9 mouse cellular contexts compared by ENCODE assay signal in the genomic region with DNA sequence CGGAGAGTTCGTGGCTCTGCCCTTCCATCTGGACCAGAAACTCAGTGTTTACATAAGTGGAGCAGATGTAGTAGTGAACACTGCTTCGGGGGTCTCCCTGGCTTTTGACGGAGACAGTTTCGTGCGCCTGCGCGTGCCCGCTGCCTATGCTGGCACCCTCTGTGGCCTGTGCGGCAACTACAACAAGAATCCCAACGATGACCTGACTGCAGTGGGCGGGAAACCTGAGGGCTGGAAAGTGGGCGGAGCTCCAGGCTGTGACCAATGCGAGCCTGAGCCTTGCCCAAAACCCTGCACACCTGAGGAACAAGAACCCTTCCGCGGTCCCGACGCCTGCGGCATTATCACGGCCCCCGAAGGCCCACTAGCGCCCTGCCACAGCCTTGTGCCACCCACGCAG. TPM values are rescaled to one million over a fixed set of nuclear protein-coding genes. Genes with fewer than 3 reads are reported as not detected.
A peak's percentile ranks its signal among the peaks of the same experiment; 100 is the strongest.
DNase-seq lines count a peak whose midpoint lies in the region; ATAC-seq and TF ChIP-seq lines count a peak whose summit lies in the region.
"Had no signal": no experiment of that assay in that cellular context is flagged by ENCODE, and none has a peak within 500 bp of the region (broad histone marks: within the 10 kb centered on the region; RNA-seq: fewer than 3 reads in every experiment).

No protein-coding gene starts in this region.

- no peak overlapping the region for H3K4me3 ChIP-seq in heart, adult 2 months
- H3K4me3 ChIP-seq in hindbrain, embryonic 16.5 days (ENCODE audit: low read length) = peak overlapping the region; percentile 32
- H3K4me3 ChIP-seq in liver, embryonic 13.5 days (replicated peaks) = no peak overlapping the region; the same call in 1 of the 2 replicates
- H3K4me3 ChIP-seq in olfactory bulb, adult 2 months (ENCODE audit: insufficient read depth, low read depth, low read length) = 0 out of 2 replicates have a peak overlapping the region, but pooled peaks have one; percentile 19

- H3K9me3 ChIP-seq in hindbrain, embryonic 16.5 days (ENCODE audit: control insufficient read depth, low read length) = 0 out of 2 replicates have a peak, but pooled peaks cover 2% of the 10 kb centered on the region
- no peaks in the 10 kb centered on the region for H3K9me3 ChIP-seq in liver, embryonic 13.5 days (replicated peaks)

- no peak overlapping the region for H3K9ac ChIP-seq in heart, adult 2 months (ENCODE audit: low read depth, low read length)
- H3K9ac ChIP-seq in hindbrain, embryonic 16.5 days (ENCODE audit: low read depth, low read length) = peak overlapping the region; percentile 43
- H3K9ac ChIP-seq in liver, embryonic 13.5 days = no peak overlapping the region

- no peaks in the 10 kb centered on the region for H3K79me2 ChIP-seq in heart, adult 2 months (replicated peaks; ENCODE audit: control insufficient read depth, insufficient read depth, low read length)

- peak; percentile 71 for DNase-seq in heart, adult 11 months
- DNase-seq in heart, adult 2 months = no peak
- peak; percentile 36 for DNase-seq in embryo, embryonic 9.5 days (ENCODE audit: extremely low spot score)
- no peak for DNase-seq in liver, embryonic 13.5 days
- DNase-seq in gastrocnemius, adult 18-20 months (ENCODE audit: low spot score) = no peak
- DNase-seq in left cerebral cortex, adult 9 months (ENCODE audit: low spot score in 2 of 2) = no peak

- H3K27ac ChIP-seq in heart, adult 2 months = no peak overlapping the region
- no peak overlapping the region for H3K27ac ChIP-seq in hindbrain, embryonic 16.5 days (ENCODE audit: low read depth, low read length)
- H3K27ac ChIP-seq in liver, embryonic 13.5 days = no peak overlapping the region
- no peak overlapping the region for H3K27ac ChIP-seq in olfactory bulb, adult 2 months (ENCODE audit: insufficient read depth, low read depth, low read length)

- WGBS in heart, adult 2 months = 11% methylated on average over 23 of the region's 23 CpGs
- WGBS in hindbrain, embryonic 16.5 days = 9% methylated on average over 23 of the region's 23 CpGs
- WGBS in liver, embryonic 13.5 days (ENCODE audit: insufficient replicate concordance) = 7% methylated on average over 23 of the region's 23 CpGs
- WGBS in olfactory bulb, adult 2 months = 7% methylated on average over 23 of the region's 23 CpGs

- H3K36me3 ChIP-seq in heart, adult 2 months (ENCODE audit: control insufficient read depth, insufficient read depth, low read length) = no peaks in the 10 kb centered on the region
- H3K36me3 ChIP-seq in hindbrain, embryonic 16.5 days (ENCODE audit: control insufficient read depth, insufficient read depth, low read length) = no peaks in the 10 kb centered on the region
- H3K36me3 ChIP-seq in liver, embryonic 13.5 days = no peaks in the 10 kb centered on the region

- H3K4me2 ChIP-seq in hindbrain, embryonic 16.5 days (ENCODE audit: low read length) = peak overlapping the region; percentile 61
- H3K4me2 ChIP-seq in liver, embryonic 13.5 days = 0 out of 2 replicates have a peak overlapping the region, but pooled peaks have one; percentile 6

- TF ChIP-seq POLR2A in heart, adult 2 months (IDR thresholded peaks at IDR 0.05; ENCODE audit: insufficient read depth, low read depth, low read length) = no peak
- no peak for TF ChIP-seq POLR2A in olfactory bulb, adult 2 months (IDR thresholded peaks at IDR 0.05; ENCODE audit: insufficient read depth, low read depth, low read length)

- H3K27me3 ChIP-seq in heart, adult 2 months (ENCODE audit: control insufficient read depth, insufficient read depth, low read length) = no peaks in the 10 kb centered on the region
- no peaks in the 10 kb centered on the region for H3K27me3 ChIP-seq in hindbrain, embryonic 16.5 days (replicated peaks; ENCODE audit: control insufficient read depth, insufficient read depth, low read length)
- H3K27me3 ChIP-seq in liver, embryonic 13.5 days = peaks cover 11% of the 10 kb centered on the region; the same call in 1 of the 2 replicates

- no peak for TF ChIP-seq CTCF in heart, adult 2 months (IDR thresholded peaks at IDR 0.05)
- TF ChIP-seq CTCF in olfactory bulb, adult 2 months (IDR thresholded peaks at IDR 0.05; ENCODE audit: insufficient read depth, low read depth, low read length) = 0 out of 2 replicates have a peak, but pooled peaks have one; percentile 18

- intact Hi-C loops in heart, adult 2 months (cut with DNase I) = no loop called here

- TF ChIP-seq EP300 in heart, adult 2 months (IDR thresholded peaks at IDR 0.05; ENCODE audit: insufficient read depth, low read depth, low read length) = no peak

- H3K4me1 ChIP-seq in heart, adult 2 months (ENCODE audit: control insufficient read depth, insufficient read depth, low read length) = no peaks in the 10 kb centered on the region
- no peaks in the 10 kb centered on the region for H3K4me1 ChIP-seq in hindbrain, embryonic 16.5 days (ENCODE audit: control insufficient read depth, insufficient read depth, low read depth, low read length)
- H3K4me1 ChIP-seq in liver, embryonic 13.5 days (replicated peaks) = no peaks in the 10 kb centered on the region
- H3K4me1 ChIP-seq in olfactory bulb, adult 2 months (ENCODE audit: control insufficient read depth, insufficient read depth, low read length) = peaks cover 6% of the 10 kb centered on the region; the same call in 1 of the 2 replicates

- ATAC-seq in hindbrain, embryonic 16.5 days = peak; percentile 93
- ATAC-seq in liver, embryonic 13.5 days (ENCODE audit: low read depth) = no peak

RNA-seq across cellular contexts. Expression of gene 9530053A07Rik, which starts 24.6 kb away (rescaled TPM):
- total RNA-seq in heart, adult 2 months (2021) = not detected
- 0.08 TPM in 1 of 2 replicates, not detected in the other for polyA plus RNA-seq in heart, adult 2 months (2012; rRNA removed)
- 0.10 and 0.13 TPM in 2 replicates for polyA plus RNA-seq in hindbrain, embryonic 16.5 days (2015; fragmentation: Nextera tagmentation; extraction: Ambion mirVana)
- polyA plus RNA-seq in liver, embryonic 13.5 days (2015; fragmentation: Nextera tagmentation; extraction: Ambion mirVana) = not detected in 2 replicates
- not detected in 2 replicates for polyA plus RNA-seq in olfactory bulb, adult 2 months (2012; ENCODE audit: insufficient read depth, insufficient read length, low replicate concordance, missing spikeins)
- not detected for total RNA-seq in gastrocnemius, adult 18-20 months (2021)
- polyA plus RNA-seq: spleen, adult 2 months had no signal

RNA-seq across cellular contexts. Expression of gene Fcgbp, which starts 33.6 kb away (rescaled TPM):
- under 1 TPM in 1 of 2 experiments, not detected in 1; 0.26 TPM for total RNA-seq in heart, adult 2 months (2021)
- 0.12 and 1.0 TPM in 2 replicates for polyA plus RNA-seq in heart, adult 2 months (2012; rRNA removed)
- 0.71 and 1.0 TPM in 2 replicates for polyA plus RNA-seq in hindbrain, embryonic 16.5 days (2015; fragmentation: Nextera tagmentation; extraction: Ambion mirVana)
- 0.05 and 0.10 TPM in 2 replicates for polyA plus RNA-seq in liver, embryonic 13.5 days (2015; fragmentation: Nextera tagmentation; extraction: Ambion mirVana)
- not detected in 2 replicates for polyA plus RNA-seq in olfactory bulb, adult 2 months (2012; ENCODE audit: insufficient read depth, insufficient read length, low replicate concordance, missing spikeins)
- total RNA-seq in gastrocnemius, adult 18-20 months (2021) = under 1 TPM in 1 of 2 experiments, not detected in 1; 0.73 TPM

RNA-seq across cellular contexts. Expression of gene Psmc4, which starts 54.8 kb away (rescaled TPM):
- 10 to 100 TPM; 81.9 TPM for total RNA-seq in heart, adult 2 months (2021)
- 75.2 and 106 TPM in 2 replicates for polyA plus RNA-seq in heart, adult 2 months (2012; rRNA removed)
- polyA plus RNA-seq in hindbrain, embryonic 16.5 days (2015; fragmentation: Nextera tagmentation; extraction: Ambion mirVana) = 275 and 283 TPM in 2 replicates
- 191 and 201 TPM in 2 replicates for polyA plus RNA-seq in liver, embryonic 13.5 days (2015; fragmentation: Nextera tagmentation; extraction: Ambion mirVana)
- polyA plus RNA-seq in olfactory bulb, adult 2 months (2012; ENCODE audit: insufficient read depth, insufficient read length, low replicate concordance, missing spikeins) = 468 TPM in 1 of 2 replicates, not detected in the other
- total RNA-seq in gastrocnemius, adult 18-20 months (2021) = 10 to 100 TPM; 97.3 to 98.6 TPM

Comparison
In these comparisons a context has a peak if more than half of its experiments do, and no peak if none do; other contexts are left out.
1. DNase-seq: peak in heart, adult 11 months (single experiment) and embryo, embryonic 9.5 days (single experiment); none in heart, adult 2 months (0 of 2), liver, embryonic 13.5 days (single experiment), gastrocnemius, adult 18-20 months (single experiment) and left cerebral cortex, adult 9 months (0 of 2).
2. H3K4me3 ChIP-seq: peak in hindbrain, embryonic 16.5 days (single experiment) and olfactory bulb, adult 2 months (single experiment); none in heart, adult 2 months (single experiment) and liver, embryonic 13.5 days (single experiment).